Mouse (Mus musculus): ENCODE results near the gene Gm12258. TPM values are rescaled to one million over a fixed set of nuclear protein-coding genes. Genes with fewer than 3 reads are reported as not detected.

The Gm12258 gene
- polyA plus RNA-seq, 1 experiment = 6.8 TPM

- Histone ChIP-seq H3K4me1 (ENCODE audit: control insufficient read depth, insufficient read depth, low read length) (peaks cover 5% of the 10 kb centered on the region), H3K27ac (ENCODE audit: insufficient read depth, low read length) (no peak overlapping the region), H3K4me3 (ENCODE audit: insufficient read depth, low read length) (peak overlapping the region; percentile 93)
- TF ChIP-seq POLR2A (IDR thresholded peaks at IDR 0.05; ENCODE audit: low read depth, low read length) = no peak
- TF ChIP-seq CTCF (IDR thresholded peaks at IDR 0.05; ENCODE audit: borderline replicate concordance, insufficient read depth, low read length) = no peak
Measured at GRCm38 (mm10) chr11:58847636-58848035, 678 bp downstream of the Gm12258 start.

- Histone ChIP-seq H3K4me1 (ENCODE audit: control insufficient read depth, insufficient read depth, low read length) (peaks cover 5% of the 10 kb centered on the region), H3K4me3 (ENCODE audit: insufficient read depth, low read length) (no peak overlapping the region), H3K27ac (ENCODE audit: insufficient read depth, low read length) (no peak overlapping the region)
- TF ChIP-seq POLR2A (IDR thresholded peaks at IDR 0.05; ENCODE audit: low read depth, low read length) (no peak), CTCF (IDR thresholded peaks at IDR 0.05; ENCODE audit: borderline replicate concordance, insufficient read depth, low read length) (no peak)
Measured at GRCm38 (mm10) chr11:58849731-58850130, 2.8 kb downstream of the Gm12258 start.

- no peak for TF ChIP-seq POLR2A (IDR thresholded peaks at IDR 0.05; ENCODE audit: low read depth, low read length)
- no peak for TF ChIP-seq CTCF (IDR thresholded peaks at IDR 0.05; ENCODE audit: borderline replicate concordance, insufficient read depth, low read length)
- H3K27ac ChIP-seq (ENCODE audit: insufficient read depth, low read length) = no peak overlapping the region
- no peaks in the 10 kb centered on the region for H3K4me1 ChIP-seq (ENCODE audit: control insufficient read depth, insufficient read depth, low read length)
- no peak overlapping the region for H3K4me3 ChIP-seq (ENCODE audit: insufficient read depth, low read length)
Measured at GRCm38 (mm10) chr11:58860744-58861143, 13.8 kb downstream of the Gm12258 start.

DNA sequence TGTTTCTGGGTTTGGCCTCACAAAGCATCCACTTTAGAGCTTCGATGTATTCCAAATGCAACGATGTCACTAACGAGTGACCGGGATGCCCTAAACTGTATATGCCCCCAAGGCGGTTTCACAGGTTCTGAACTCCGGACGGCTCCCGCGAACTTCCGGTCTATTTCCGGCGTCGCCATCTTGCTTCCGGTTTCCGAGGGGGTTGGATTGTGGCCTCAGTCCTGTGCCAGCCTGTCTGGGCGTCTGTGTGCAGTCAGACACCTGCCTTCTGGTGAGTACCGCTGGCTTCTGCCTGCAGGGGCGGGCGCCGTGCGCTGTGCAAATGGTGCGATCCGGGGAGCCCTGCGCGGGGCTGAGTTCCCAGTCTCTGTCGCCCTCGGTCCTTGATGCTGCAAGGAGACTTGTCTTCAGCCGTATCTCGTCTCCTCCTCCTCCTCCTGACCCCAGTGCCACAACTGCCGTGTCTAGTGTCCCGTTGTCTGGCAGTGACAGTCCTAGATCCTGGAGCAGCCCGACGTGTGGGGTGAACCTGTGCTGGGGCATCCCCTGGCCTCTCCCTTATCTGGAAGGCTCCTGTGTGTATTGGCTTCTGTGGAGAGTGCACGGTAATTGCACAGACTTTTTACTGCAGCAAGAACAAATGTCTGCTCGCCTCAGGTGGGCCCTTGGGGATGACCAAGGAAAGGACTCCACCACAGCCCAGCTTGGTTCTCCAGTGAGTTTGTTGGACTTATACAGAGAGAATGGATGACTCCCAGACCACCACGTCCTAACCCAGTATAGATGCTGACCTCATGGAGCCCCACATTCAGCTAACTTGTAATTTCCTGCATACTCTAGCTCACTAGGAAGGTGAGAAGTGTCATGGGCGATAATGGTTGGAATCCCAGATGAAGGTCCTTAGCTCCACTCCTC, 20.3 kb downstream of the Gm12258 start, which contains the start of gene 2810021J22Rik:
2810021J22Rik (plus strand) TSS at position 178 of the 915 bp plus-strand sequence.
- peak within 1 kb of the TSS; percentile 85 for H3K4me3 ChIP-seq (ENCODE audit: insufficient read depth, low read length)
- 0 out of 2 replicates have a peak within 1 kb of the TSS, but pooled peaks have one; percentile 17 for H3K27ac ChIP-seq (ENCODE audit: insufficient read depth, low read length)
- TF ChIP-seq CTCF (IDR thresholded peaks at IDR 0.05; ENCODE audit: borderline replicate concordance, insufficient read depth, low read length) (no peak), POLR2A (IDR thresholded peaks at IDR 0.05; ENCODE audit: low read depth, low read length) (peak; percentile 85)
- H3K4me1 ChIP-seq (ENCODE audit: control insufficient read depth, insufficient read depth, low read length) = no peaks in the 10 kb centered on the region; the same call in 1 of the 2 replicates

DNA sequence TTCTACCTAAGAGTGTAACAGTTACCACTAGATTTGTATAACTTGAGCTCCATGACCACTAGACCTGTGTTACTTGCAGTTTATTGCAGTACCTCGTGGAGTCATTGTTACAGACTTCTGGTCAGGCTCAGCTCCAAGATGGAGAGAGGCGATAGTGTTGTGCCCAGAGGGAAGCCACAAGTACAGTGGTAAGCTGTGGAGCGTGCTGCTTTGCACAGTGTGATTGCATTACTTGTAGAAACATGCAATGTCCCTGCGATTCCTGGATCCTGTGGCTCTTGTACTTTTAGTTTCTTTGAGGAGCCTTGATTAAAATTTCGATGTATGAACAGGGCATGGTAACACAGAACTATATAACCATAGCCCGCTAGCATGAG, 21.0 kb downstream of the Gm12258 start:
- H3K27ac ChIP-seq (ENCODE audit: insufficient read depth, low read length) = no peak overlapping the region
- H3K4me3 ChIP-seq (ENCODE audit: insufficient read depth, low read length) = peak overlapping the region; percentile 85; the same call in 1 of the 2 replicates
- TF ChIP-seq CTCF (IDR thresholded peaks at IDR 0.05; ENCODE audit: borderline replicate concordance, insufficient read depth, low read length) = no peak
- TF ChIP-seq POLR2A (IDR thresholded peaks at IDR 0.05; ENCODE audit: low read depth, low read length) = no peak
- H3K4me1 ChIP-seq (ENCODE audit: control insufficient read depth, insufficient read depth, low read length) = no peaks in the 10 kb centered on the region; the same call in 1 of the 2 replicates

GRCm38 (mm10) chr11:58870961-58871360, 24.0 kb downstream of the Gm12258 start:
- Histone ChIP-seq H3K27ac (ENCODE audit: insufficient read depth, low read length) (no peak overlapping the region), H3K4me3 (ENCODE audit: insufficient read depth, low read length) (no peak overlapping the region), H3K4me1 (ENCODE audit: control insufficient read depth, insufficient read depth, low read length) (no peaks in the 10 kb centered on the region; the same call in 1 of the 2 replicates)
- TF ChIP-seq POLR2A (IDR thresholded peaks at IDR 0.05; ENCODE audit: low read depth, low read length) (no peak), CTCF (IDR thresholded peaks at IDR 0.05; ENCODE audit: borderline replicate concordance, insufficient read depth, low read length) (no peak)

- Histone ChIP-seq H3K4me3 (ENCODE audit: insufficient read depth, low read length) (no peak overlapping the region), H3K27ac (ENCODE audit: insufficient read depth, low read length) (no peak overlapping the region), H3K4me1 (ENCODE audit: control insufficient read depth, insufficient read depth, low read length) (no peaks in the 10 kb centered on the region)
- TF ChIP-seq POLR2A (IDR thresholded peaks at IDR 0.05; ENCODE audit: low read depth, low read length) = no peak
Measured at GRCm38 (mm10) chr11:58883756-58884155, 36.8 kb downstream of the Gm12258 start.

DNA sequence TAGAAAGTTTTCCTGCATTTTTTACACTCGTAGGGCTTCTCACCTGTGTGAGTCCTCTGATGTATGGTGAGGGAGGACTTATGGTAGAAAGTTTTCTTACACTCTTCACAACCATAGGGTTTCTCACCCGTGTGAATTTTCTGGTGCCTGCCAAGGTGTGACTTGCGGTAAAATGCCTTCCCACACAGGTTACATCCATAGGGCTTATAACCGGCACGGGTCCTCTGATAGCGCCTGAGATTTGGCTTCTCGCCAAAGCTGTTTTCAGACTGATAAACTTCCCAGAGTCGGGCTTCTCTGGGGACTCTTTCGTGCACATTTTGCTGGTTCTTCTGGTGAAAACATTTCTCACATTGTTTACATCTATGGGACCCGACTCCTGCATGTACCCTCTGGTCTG, 43.6 kb downstream of the Gm12258 start:
- Histone ChIP-seq H3K4me1 (ENCODE audit: control insufficient read depth, insufficient read depth, low read length) (no peaks in the 10 kb centered on the region), H3K27ac (ENCODE audit: insufficient read depth, low read length) (no peak overlapping the region), H3K4me3 (ENCODE audit: insufficient read depth, low read length) (no peak overlapping the region)
- TF ChIP-seq POLR2A (IDR thresholded peaks at IDR 0.05; ENCODE audit: low read depth, low read length) (no peak), CTCF (IDR thresholded peaks at IDR 0.05; ENCODE audit: borderline replicate concordance, insufficient read depth, low read length) (no peak)

DNA sequence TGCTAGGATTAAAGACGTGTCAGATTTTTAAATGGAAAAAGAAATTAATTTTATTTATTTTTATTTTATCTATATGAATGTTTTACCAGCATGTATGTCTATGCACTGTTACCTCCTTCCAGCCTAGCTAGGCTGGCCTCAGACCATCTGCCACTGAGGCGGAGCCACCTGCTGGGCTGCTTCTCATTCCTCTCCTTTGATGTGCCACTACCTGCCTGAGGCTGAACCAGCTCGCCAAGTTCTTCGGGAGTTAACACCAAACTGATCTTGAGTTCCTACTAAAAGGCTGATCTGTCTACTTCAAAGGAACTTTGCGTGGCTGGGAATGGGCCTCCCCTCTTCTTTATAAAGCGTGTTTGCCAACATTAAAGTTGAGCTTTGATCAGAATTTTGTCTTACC, 47.5 kb downstream of the Gm12258 start:
- H3K4me1 ChIP-seq (ENCODE audit: control insufficient read depth, insufficient read depth, low read length) = no peaks in the 10 kb centered on the region
- TF ChIP-seq POLR2A (IDR thresholded peaks at IDR 0.05; ENCODE audit: low read depth, low read length) = no peak
- TF ChIP-seq CTCF (IDR thresholded peaks at IDR 0.05; ENCODE audit: borderline replicate concordance, insufficient read depth, low read length) = no peak
- H3K27ac ChIP-seq (ENCODE audit: insufficient read depth, low read length) = no peak overlapping the region

GRCm38 (mm10) chr11:58897485-58897884, 50.5 kb downstream of the Gm12258 start:
- no peaks in the 10 kb centered on the region for H3K4me1 ChIP-seq (ENCODE audit: control insufficient read depth, insufficient read depth, low read length)
- H3K27ac ChIP-seq (ENCODE audit: insufficient read depth, low read length) = no peak overlapping the region
- H3K4me3 ChIP-seq (ENCODE audit: insufficient read depth, low read length) = no peak overlapping the region
- TF ChIP-seq CTCF (IDR thresholded peaks at IDR 0.05; ENCODE audit: borderline replicate concordance, insufficient read depth, low read length) = no peak
- no peak for TF ChIP-seq POLR2A (IDR thresholded peaks at IDR 0.05; ENCODE audit: low read depth, low read length)

More for the DNA sequence above, 47.5 kb downstream of the Gm12258 start:
- no peak overlapping the region for H3K4me3 ChIP-seq (ENCODE audit: insufficient read depth, low read length)

All from embryonic fibroblast, embryonic 13.5 days (primary cell).